Mouse (Mus musculus): Measurements from ENCODE around the gene Zfand2a. TPM values are rescaled to one million over a fixed set of nuclear protein-coding genes. Genes with fewer than 3 reads are reported as not detected.

Zfand2a gene
- polyA plus RNA-seq (2016; fragmentation: Nextera tagmentation; extraction: Ambion mirVana) = 10.1 and 15.2 TPM in 2 replicates

DNA sequence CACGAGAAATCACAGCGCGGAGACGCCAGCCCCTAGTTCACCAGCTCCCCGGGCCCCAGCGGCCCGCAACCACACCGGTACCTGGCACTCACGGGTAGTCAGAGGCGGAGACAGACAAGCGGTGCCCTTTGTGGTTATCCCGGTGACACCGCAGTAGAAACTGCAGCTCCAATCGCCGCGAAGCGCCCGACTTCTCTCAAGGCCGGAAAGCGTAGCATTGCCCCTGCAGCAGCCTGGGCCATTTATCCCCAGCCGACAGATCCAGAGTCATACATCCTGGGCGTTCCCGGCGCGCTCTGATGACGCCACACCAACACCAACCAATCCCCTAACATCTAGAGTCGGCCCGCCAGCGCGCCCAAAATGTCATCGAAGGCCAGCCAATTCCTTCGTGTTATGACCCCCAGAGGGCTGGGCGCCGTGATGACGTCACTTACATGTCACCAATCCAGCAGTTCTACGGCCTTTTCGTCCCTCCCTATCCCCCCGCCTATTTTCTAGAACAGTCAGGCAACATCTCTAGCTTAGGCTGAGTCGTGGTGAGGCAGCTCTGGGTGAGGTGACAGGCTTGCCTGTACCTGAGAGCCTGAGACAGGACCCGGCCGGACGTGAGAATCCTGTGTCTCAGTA lies at the start of gene Zfand2a:
Gene Zfand2a, minus strand, starts transcription at position 365 of the 630 bp plus-strand sequence.
- peaks cover 11% of the 10 kb centered on the region for H3K4me1 ChIP-seq
- 2% methylated on average over 42 of the region's 42 CpGs for WGBS
- peaks cover 31% of the 10 kb centered on the region for H3K36me3 ChIP-seq
- ATAC-seq (ENCODE audit: low FRiP score, low read depth) = peak; percentile 96
- no peaks in the 10 kb centered on the region for H3K27me3 ChIP-seq (replicated peaks)
- H3K9ac ChIP-seq = peak within 1 kb of the TSS; percentile 79
- peak within 1 kb of the TSS; percentile 74; the same call in 1 of the 2 replicates for H3K27ac ChIP-seq
- peaks cover 15% of the 10 kb centered on the region for H3K9me3 ChIP-seq
- H3K4me2 ChIP-seq (replicated peaks) = peak within 1 kb of the TSS; percentile 93
- H3K4me3 ChIP-seq = peak within 1 kb of the TSS; percentile 89

DNA sequence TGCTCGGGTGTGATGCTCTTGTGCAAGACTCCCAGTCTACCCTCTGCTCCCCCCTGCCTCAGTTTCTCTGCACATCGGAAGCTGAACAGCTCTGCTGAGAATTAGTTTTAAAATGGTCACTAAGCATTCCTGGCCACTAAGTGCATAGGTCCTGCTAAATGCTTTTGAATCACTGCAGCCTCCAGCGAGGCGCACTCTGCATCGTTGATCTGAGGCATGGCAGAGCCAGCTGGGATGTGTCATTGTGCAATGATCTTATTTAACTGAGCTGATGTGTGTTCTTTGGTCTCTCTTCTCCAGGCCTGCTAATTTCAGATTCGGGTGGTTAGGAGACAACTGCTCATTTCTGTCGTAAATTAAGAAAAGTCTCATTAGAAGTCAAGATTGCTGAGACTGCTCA lies 44.5 kb upstream of the Zfand2a start:
- H3K4me1 ChIP-seq = no peaks in the 10 kb centered on the region
- no peaks in the 10 kb centered on the region for H3K9me3 ChIP-seq
- no peak for ATAC-seq (ENCODE audit: low FRiP score, low read depth)
- H3K27me3 ChIP-seq (replicated peaks) = peaks cover 75% of the 10 kb centered on the region
- H3K9ac ChIP-seq = no peak overlapping the region
- no peaks in the 10 kb centered on the region for H3K36me3 ChIP-seq
- 65% methylated on average over 7 of the region's 7 CpGs for WGBS
- no peak overlapping the region for H3K4me2 ChIP-seq (replicated peaks)
- no peak overlapping the region for H3K4me3 ChIP-seq
- no peak overlapping the region for H3K27ac ChIP-seq

DNA sequence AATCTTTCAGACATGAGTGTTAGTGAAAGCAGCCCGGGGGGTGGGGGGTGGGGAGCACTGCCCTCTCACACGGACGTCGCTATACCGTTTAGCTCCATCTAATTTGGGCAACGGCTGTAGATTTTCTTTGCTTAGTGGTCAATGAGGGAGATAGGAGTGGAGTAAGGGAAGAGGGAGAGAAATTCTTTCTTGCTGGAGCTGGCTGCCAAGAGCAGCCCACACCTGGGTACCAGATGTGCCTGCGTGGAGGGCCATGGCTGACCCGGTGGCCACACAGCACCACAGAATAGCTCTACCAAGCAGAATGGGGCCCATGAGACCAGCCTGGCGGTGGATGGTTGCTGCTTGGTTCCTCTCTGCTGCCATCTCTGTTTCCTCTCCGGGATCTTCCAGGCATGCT lies 37.6 kb upstream of the Zfand2a start:
- Histone ChIP-seq H3K27me3 (replicated peaks) (peaks cover 44% of the 10 kb centered on the region), H3K27ac (no peak overlapping the region)

DNA sequence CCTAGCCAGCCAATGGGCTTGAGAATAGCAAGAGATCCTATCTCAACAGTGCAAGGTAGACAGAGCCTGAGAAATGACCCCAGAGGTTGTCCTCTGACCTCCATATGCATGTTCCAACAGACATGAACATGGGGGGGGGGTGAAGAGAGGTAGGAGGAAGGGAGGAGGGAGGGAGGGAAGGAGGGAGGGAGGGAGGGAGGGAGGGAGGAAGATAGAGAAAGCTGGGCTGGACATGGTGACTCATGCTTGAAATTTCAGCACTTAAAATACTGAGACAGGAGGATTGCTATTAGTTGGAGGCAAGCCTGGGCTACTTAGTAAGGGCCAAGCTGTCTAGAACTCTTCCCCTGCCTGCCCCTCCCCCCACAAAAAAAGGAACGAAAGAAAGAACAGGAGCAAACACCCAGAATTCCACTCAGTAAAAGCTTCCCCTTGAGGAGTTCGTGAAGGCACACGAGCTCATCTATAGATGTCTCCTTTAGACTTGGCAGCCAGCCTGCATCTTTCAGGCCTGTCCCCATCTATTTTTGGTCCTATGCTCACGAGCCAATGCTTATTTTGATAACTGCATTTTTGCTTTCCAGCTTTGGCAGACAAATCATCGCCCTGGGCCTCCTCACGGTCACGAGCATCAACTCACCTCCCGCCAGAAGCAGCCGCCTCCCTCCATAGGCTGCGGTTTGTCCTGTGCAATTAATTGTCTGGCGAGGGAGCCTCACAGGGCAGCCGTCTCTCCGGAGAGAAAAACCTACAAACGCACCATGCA lies 35.9 kb upstream of the Zfand2a start:
- H3K4me1 ChIP-seq = no peaks in the 10 kb centered on the region
- H3K27me3 ChIP-seq (replicated peaks) = peaks cover 30% of the 10 kb centered on the region
- no peak overlapping the region for H3K27ac ChIP-seq
- no peak for ATAC-seq (ENCODE audit: low FRiP score, low read depth)
- H3K9me3 ChIP-seq = no peaks in the 10 kb centered on the region
- no peak overlapping the region for H3K4me3 ChIP-seq
- H3K9ac ChIP-seq = no peak overlapping the region
- no peak overlapping the region for H3K4me2 ChIP-seq (replicated peaks)
- H3K36me3 ChIP-seq = no peaks in the 10 kb centered on the region
- 57% methylated on average over 14 of the region's 14 CpGs for whole genome bisulfite sequencing

More for the DNA sequence above, 37.6 kb upstream of the Zfand2a start:
- Histone ChIP-seq H3K9ac (no peak overlapping the region), H3K9me3 (no peaks in the 10 kb centered on the region), H3K36me3 (no peaks in the 10 kb centered on the region), H3K4me2 (replicated peaks) (no peak overlapping the region), H3K4me1 (no peaks in the 10 kb centered on the region), H3K4me3 (no peak overlapping the region)
- ATAC-seq (ENCODE audit: low FRiP score, low read depth) = no peak
- 65% methylated on average over 10 of the region's 10 CpGs for WGBS

DNA sequence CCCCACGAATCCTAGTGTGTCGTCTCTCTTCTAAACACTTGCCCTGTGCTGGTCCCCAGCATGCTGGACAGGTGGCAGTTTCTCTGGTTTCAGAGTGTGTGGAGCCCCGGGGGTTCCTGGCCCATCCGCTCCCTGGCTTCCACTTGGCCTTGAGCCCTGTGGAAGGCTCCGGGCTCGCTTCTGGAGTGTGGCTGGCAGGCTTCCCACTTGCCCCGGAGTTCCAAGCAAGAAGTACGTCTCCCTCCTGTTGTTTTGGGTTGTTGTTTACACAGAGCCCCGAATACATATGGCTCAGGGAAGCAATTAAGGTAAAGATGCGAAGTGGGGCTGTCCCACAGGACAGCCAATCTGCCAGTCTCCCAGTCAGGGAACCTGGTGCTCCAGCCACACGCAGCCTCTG lies 31.9 kb upstream of the Zfand2a start:
- H3K4me3 ChIP-seq = no peak overlapping the region
- no peaks in the 10 kb centered on the region for H3K36me3 ChIP-seq
- H3K4me2 ChIP-seq (replicated peaks) = no peak overlapping the region
- no peak for ATAC-seq (ENCODE audit: low FRiP score, low read depth)
- no peak overlapping the region for H3K9ac ChIP-seq
- H3K4me1 ChIP-seq = no peaks in the 10 kb centered on the region
- H3K27me3 ChIP-seq (replicated peaks) = peaks cover 16% of the 10 kb centered on the region
- no peaks in the 10 kb centered on the region for H3K9me3 ChIP-seq
- WGBS = 41% methylated on average over 11 of the region's 11 CpGs
- no peak overlapping the region for H3K27ac ChIP-seq

DNA sequence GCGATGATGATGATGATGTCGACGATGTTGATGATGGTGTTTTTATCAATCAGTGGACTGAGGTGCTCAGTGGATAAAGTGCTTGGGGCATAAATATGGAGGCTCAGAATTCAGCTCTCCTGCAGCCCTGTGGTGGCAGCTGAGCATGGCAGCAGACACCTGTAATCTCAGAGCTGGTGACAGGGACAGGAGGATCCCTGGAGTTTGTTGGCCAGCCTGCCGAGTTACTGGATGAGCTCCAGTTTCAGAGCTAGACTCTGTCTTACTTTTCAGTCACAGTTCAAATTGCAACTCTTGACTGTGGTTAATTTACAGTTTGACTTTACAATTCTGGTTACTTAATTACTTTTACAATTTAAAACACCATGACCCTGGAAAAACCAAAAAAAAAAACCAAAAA lies 27.9 kb upstream of the Zfand2a start:
- no peak overlapping the region for H3K27ac ChIP-seq
- no peak overlapping the region for H3K9ac ChIP-seq
- H3K4me3 ChIP-seq = no peak overlapping the region
- H3K27me3 ChIP-seq (replicated peaks) = peaks cover 22% of the 10 kb centered on the region
- no peaks in the 10 kb centered on the region for H3K36me3 ChIP-seq
- H3K4me2 ChIP-seq (replicated peaks) = no peak overlapping the region
- H3K4me1 ChIP-seq = no peaks in the 10 kb centered on the region
- 86% methylated on average over 4 of the region's 4 CpGs for WGBS
- H3K9me3 ChIP-seq = no peaks in the 10 kb centered on the region
- ATAC-seq (ENCODE audit: low FRiP score, low read depth) = no peak

DNA sequence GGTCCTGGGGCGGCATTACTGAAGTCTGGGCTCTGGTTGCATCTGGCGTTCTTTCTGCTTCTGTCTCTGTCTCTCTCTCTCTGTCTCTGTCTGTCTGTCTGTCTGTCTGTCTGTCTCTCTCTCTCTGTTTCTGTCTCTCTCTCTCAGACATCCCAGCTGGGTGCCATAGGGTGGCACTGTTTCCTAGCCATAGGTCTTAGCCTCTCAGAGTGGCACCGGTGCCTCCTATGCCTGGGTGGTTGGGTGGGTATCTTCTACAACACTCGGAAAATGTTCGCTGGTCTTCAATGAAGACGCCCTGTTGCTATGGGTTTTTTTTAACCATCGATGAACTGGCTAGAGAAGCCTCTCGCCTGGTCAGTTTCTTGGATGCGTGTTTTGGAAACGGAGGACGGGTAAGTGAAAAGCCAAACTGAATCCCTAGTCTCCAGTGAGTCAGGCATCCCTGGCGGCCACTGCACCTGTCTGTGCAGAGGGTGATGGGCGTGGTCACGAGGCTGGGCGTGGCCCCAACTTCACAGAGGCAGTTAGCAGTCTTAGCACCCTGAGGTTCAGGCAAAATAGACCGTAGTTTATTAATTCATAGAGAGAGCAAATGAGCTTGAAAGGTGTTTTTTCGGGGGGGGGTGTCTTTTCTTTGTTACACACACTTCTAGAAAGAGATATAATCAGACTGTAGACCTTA lies 26.5 kb upstream of the Zfand2a start:
- Histone ChIP-seq H3K9me3 (no peaks in the 10 kb centered on the region), H3K27ac (no peak overlapping the region), H3K4me3 (no peak overlapping the region), H3K27me3 (replicated peaks) (peaks cover 27% of the 10 kb centered on the region), H3K36me3 (no peaks in the 10 kb centered on the region), H3K4me2 (replicated peaks) (no peak overlapping the region), H3K9ac (no peak overlapping the region), H3K4me1 (no peaks in the 10 kb centered on the region)
- ATAC-seq (ENCODE audit: low FRiP score, low read depth) = no peak
- WGBS = 19% methylated on average over 17 of the region's 17 CpGs

DNA sequence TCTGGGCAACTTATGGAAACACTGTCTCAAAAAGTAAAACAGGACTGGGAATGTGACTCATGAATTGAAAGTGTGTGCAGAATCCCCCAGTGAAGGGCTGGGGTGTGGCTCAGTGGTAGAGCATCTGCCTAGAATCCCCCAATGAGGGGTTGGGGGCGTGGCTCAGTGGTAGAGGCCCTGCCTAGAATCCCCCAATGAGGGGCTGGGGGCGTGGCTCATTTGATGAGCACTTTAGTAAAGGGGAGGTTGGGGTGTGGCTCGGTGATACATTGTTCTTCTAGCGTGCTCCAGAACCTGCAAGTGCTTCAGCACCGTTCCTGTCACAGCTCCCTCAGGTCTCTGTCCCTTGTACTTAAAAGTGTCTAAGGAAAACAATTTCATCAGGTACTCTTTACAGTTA lies 21.9 kb upstream of the Zfand2a start:
- no peak overlapping the region for H3K4me2 ChIP-seq (replicated peaks)
- ATAC-seq (ENCODE audit: low FRiP score, low read depth) = no peak
- H3K4me1 ChIP-seq = no peaks in the 10 kb centered on the region
- H3K27me3 ChIP-seq (replicated peaks) = peaks cover 28% of the 10 kb centered on the region
- H3K9me3 ChIP-seq = no peaks in the 10 kb centered on the region
- no peak overlapping the region for H3K27ac ChIP-seq
- H3K36me3 ChIP-seq = no peaks in the 10 kb centered on the region
- WGBS = 19% methylated on average over 5 of the region's 5 CpGs
- no peak overlapping the region for H3K4me3 ChIP-seq
- H3K9ac ChIP-seq = no peak overlapping the region

DNA sequence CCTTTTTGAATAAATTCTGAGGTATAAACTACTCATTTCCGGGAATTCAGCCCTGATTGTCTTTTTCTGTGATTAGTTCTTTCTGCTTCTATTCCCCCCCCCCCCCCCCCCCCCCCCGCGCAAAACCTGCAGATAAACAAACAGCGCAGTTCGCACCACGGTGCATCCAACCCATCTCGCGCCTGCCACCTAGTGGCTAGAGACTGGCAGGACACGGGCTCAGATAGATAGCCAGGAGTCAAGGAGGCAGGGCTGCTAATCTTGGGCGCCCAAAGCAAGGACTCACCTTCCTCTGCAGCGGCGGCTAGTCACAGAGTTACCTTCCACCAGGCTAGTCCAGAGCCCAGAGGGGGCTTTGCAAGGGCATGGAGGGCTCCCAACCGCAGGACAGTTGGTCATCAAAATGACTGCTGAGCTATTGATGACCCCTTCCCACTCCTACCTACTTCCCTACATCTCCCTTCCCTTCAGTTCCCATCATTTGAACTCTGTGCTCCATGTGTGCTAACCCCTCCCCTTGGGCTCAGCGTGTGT lies 20.8 kb upstream of the Zfand2a start:
- Histone ChIP-seq H3K4me1 (no peaks in the 10 kb centered on the region), H3K9me3 (no peaks in the 10 kb centered on the region), H3K9ac (no peak overlapping the region), H3K36me3 (no peaks in the 10 kb centered on the region), H3K4me2 (replicated peaks) (no peak overlapping the region), H3K4me3 (no peak overlapping the region), H3K27me3 (replicated peaks) (peaks cover 21% of the 10 kb centered on the region; the same call in 1 of the 2 replicates), H3K27ac (no peak overlapping the region)
- 0 out of 2 replicates have a peak, but pooled peaks have one; percentile 7 for ATAC-seq (ENCODE audit: low FRiP score, low read depth)
- WGBS = 6% methylated on average over 12 of the region's 14 CpGs

DNA sequence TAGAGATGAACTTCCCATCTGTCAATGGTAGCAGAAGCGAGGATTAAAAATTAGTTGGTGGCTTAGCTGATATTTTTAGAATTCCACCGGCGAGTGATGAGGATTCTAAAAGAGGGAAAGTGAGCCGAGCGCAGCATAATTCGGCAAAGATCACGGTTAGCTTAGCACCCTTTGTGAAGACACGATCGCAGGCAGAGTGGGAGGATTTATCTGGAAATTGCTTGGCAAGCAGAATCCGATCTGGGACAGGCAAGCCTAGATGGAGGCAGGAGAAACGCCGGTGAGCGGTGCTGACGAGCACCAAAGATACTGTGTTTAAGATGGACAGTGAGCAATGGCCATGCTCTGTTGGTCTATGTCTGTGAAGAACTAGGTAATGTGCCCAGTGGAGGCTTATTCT lies 17.9 kb upstream of the Zfand2a start:
- 90% methylated on average over 14 of the region's 14 CpGs for WGBS
- ATAC-seq (ENCODE audit: low FRiP score, low read depth) = no peak
- H3K27ac ChIP-seq = no peak overlapping the region
- no peaks in the 10 kb centered on the region for H3K4me1 ChIP-seq
- H3K27me3 ChIP-seq (replicated peaks) = peaks cover 22% of the 10 kb centered on the region; the same call in 1 of the 2 replicates
- no peak overlapping the region for H3K9ac ChIP-seq
- H3K4me2 ChIP-seq (replicated peaks) = no peak overlapping the region
- H3K4me3 ChIP-seq = no peak overlapping the region
- H3K9me3 ChIP-seq = no peaks in the 10 kb centered on the region
- H3K36me3 ChIP-seq = no peaks in the 10 kb centered on the region

DNA sequence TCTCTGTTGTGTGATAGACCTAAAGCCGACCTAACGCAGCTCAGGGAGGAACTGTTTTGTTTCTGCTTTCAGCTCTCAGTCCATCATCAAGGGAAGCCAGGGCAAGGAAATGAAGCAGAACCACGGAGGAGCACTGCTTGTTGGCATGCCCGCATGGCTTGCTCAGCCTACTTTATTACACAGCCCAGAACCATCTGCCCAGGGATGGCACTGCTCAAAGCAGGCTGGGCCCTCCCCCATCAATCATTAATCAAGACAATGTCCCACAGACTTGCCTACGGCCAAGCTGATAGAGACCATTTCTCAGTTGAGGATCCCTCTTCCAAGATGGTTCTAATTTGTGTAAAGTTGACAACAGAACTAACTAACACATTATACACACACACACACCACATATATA lies 14.4 kb upstream of the Zfand2a start:
- WGBS = 53% methylated on average over 5 of the region's 5 CpGs
- Histone ChIP-seq H3K36me3 (no peaks in the 10 kb centered on the region), H3K9ac (no peak overlapping the region), H3K9me3 (no peaks in the 10 kb centered on the region), H3K27me3 (replicated peaks) (peaks cover 16% of the 10 kb centered on the region; the same call in 1 of the 2 replicates), H3K4me1 (no peaks in the 10 kb centered on the region), H3K4me3 (no peak overlapping the region), H3K4me2 (replicated peaks) (no peak overlapping the region), H3K27ac (no peak overlapping the region)
- ATAC-seq (ENCODE audit: low FRiP score, low read depth) = no peak

DNA sequence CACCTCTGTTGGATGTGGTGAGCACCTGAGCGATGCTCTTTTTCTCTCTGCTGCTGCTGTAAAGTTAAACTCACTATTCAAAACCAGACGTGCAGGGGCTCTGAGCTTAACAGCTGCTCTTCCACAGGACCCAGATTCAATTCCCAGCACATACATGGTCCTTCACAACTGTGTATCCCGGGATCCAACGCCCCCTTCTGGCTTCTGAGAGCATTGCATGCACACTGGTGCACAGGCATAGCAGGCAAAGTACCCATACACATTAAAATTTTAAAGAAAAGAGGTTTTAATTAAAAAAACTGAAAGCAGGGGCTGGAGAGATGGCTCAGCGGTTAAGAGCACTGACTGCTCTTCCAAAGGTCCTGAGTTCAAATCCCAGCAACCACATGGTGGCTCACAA lies 12.6 kb upstream of the Zfand2a start:
- Histone ChIP-seq H3K27ac (no peak overlapping the region), H3K36me3 (no peaks in the 10 kb centered on the region), H3K27me3 (replicated peaks) (peaks cover 11% of the 10 kb centered on the region; the same call in 1 of the 2 replicates), H3K4me2 (replicated peaks) (no peak overlapping the region), H3K9ac (no peak overlapping the region), H3K9me3 (no peaks in the 10 kb centered on the region), H3K4me1 (no peaks in the 10 kb centered on the region), H3K4me3 (no peak overlapping the region)
- ATAC-seq (ENCODE audit: low FRiP score, low read depth) = no peak
- WGBS = 56% methylated on average over 5 of the region's 5 CpGs
